Mouse (Mus musculus) natural killer cell, adult 2 months (primary cell): ENCODE results near the gene Disp1.

Source experiments
- DNase-seq, 2 experiments: peaks; one replicate each; pipeline ENCODE4 v3.0.0; 2022; ENCODE audit warnings: low spot score in 2 of 2

Gene Disp1

DNA sequence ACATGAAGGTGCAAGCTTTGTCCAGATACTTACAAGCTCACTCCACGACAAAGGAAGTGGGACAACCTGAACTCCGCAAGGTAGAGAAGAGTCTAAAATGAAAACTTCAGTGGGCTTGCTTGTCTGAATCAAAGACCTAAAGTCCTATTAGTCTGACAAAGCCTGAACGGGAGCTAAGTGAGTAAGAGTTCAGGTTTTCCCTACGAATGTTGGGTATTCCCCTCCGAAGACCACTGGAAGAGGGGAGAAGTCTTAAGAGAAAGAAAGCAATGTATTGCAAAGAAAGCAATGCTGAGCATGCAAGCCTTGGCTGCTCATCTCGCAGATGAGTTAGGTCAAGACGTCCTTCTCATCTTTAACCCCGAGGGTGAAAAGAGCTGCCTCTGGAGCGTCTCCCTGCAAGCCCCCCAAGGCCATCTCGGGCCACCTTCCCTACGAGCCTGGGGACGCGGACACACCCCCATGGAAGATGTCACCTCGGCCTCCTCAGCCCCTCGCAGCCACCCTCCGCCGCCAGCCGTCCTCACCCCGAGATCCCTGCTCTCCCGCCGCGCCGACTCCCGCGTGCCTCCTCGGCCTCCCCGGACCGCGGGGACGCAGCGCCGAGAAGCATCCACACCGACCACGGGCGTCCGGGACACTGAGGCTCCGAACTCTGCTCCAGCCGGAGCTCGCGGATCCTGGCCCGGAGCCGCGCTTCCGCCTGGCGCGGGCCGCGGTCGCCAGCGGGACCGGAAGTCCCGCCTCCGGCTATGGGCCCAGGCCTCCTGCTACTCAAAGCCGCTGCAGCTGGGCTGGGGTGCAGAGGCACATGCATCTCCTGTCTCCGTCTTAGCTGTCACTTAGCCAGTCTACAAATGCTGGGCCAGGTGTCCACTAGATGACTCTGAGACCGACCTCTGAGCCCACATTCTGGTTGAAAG lies at the start of gene Disp1:
Gene Disp1, minus strand, starts transcription at position 727 of the 923 bp plus-strand sequence.
- DNase-seq: peak; percentile 48 to 60

DNA sequence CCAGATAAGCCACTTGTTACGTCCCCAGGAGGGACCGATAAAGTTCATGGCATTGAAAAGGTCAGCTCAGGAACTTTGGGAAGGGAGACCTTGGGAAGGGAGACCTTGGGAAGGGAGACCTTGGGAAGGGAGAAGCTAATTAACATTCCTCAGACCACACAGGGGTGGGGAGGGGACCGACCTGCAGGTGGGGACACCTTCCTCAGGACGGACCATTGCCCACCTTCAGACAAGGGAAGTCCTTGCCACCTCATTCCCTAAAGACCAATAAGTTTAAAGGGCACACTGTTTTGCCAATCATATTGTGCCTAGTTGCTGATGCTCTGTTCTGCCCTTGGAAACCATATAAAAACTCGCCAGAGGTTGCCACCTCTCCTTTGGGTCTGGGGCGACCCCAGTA lies 46.3 kb upstream of the Disp1 start:
- DNase-seq: no peak

DNA sequence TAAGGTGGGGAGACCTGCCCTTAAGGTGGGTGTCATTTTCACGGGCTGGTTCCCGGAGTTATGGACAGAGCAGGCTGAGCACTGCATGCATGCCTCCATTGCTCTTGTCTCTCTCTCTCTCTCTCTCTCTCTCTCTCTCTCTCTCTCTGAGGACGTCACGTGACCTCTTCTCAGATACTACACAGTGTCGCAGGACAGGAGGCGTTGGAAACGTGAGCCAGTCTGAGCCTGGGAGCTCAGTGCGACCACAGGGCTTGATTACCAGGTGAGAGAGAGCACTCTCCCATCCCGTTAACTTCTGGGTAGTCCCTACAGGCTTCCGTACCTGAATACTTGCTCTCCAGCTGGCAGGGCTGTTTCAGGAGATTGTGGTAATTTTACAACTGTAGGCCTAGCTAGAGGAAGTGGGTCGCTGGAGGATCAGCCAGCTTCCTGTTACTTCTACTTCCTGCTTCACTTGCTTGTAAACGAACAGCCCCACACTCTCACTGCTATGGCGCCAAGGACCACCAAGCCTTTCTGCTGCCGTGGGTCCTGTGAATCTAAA lies 44.7 kb upstream of the Disp1 start:
- DNase-seq: peak; percentile 20 to 25

DNA sequence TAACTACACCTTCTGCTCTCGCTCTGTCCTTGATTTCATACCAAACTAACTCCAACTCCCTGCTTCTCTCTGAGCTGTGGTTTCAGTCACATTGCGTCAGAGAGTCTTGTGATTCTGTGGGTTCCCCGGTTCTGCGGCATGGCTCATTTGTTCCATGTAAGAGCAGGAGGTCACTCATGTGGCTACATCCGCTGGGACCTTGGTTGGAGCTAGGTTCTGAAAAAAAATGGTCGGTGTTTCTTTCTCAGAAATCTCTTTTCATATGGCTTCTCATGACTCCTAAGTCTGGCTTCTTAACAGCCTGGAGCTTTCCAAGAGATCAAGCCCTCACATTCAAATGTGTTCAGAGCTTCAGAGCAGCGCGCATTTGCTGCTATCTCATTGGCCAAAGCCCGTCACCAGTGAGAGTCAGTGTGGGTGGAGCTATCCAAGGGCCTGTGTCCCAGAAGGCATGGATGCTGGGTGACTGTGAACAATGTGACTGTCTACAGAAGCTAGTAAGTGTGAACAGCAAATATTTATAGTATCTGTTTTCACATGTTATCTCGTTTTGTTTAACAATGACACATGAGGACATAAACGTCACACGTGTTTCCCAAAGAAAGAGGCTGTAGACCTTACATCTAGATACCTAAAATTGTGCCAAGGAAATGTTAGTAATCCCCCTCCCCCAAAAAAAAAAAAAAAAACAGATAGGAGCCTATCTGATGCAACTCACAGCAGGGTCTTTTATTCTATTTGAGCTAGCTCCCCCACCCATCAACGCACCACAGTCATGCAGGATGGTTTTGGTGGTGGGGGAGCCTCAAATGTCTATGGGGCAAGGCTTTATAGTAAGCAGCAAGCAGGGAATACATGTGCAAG lies 43.1 kb upstream of the Disp1 start:
- DNase-seq: peak; percentile 12 to 23

DNA sequence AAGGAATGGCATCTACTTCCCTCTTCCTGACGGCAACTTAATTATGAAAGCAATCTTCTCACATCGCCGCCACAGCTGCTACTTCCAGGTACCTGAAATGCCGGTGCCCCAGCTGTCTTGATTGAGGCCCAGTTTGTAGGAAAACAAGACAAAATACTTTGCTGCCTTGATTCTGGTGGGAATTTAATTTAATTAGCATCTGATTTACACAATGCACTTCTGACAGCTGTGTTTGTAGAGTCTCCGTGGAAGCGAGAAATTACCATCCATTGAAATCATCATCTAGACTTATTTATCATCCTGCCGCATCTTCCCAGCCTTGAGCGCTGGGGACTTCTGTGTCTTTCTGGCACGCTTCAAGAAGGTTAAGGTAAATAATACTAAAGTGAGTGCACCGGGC lies 31.3 kb upstream of the Disp1 start:
- DNase-seq: no peak

DNA sequence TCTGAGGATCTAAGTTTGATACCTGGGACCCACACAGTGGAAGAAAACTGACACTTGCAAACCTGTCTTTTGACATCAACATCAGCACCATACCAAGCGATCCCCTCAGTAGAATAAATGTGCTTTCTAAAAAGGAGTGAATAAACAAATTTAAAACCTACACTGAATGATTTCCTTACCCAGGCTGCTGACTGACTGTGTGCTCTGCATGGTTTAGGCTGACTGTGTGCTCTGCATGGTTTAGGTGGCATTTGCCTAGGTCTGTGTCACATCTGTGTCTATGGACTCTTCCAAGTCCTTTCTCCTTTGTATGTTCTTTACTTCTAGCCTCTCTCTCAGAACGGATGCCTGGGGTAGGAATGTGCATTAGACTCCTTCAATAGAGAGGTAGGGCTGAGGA lies 30.5 kb upstream of the Disp1 start:
- DNase-seq: no peak

DNA sequence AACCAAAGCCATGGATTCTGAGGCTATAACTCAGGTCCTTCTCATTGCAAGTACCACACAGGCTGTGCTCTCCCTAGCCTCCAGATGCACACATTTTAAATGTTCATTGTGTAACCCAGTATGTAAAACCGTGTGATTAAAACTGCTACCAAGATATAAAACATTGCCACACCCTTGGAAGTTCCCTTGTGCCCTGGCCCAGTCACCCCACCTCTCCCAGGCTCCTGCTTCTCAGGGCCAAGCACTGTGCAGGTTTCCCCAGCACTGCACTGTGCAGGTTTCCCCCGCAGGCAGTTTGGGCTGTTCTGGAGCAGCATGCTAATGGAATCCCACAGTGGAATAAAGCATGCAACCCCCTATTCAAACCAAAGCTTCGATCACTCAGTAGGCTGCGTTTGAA lies 29.3 kb upstream of the Disp1 start:
- DNase-seq: no peak

DNA sequence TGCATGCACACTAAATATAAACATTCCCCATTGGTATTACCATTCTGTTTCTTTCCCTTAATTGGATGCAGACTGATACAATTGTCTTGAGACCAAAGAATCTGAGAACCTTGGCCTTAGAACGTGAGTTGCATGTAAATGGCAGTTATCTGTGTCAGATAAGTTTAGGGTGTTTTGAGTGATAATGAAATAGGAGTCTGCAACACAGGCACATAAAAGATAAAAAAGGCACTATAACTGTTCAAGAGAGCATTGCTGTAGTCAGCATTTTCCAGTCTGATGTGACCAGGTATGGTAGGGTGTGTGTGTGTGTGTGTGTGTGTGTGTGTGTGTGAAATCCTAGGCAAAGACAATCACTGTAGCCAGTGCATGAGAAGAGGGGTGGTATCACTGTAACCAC lies 26.8 kb upstream of the Disp1 start:
- no peak for DNase-seq

DNA sequence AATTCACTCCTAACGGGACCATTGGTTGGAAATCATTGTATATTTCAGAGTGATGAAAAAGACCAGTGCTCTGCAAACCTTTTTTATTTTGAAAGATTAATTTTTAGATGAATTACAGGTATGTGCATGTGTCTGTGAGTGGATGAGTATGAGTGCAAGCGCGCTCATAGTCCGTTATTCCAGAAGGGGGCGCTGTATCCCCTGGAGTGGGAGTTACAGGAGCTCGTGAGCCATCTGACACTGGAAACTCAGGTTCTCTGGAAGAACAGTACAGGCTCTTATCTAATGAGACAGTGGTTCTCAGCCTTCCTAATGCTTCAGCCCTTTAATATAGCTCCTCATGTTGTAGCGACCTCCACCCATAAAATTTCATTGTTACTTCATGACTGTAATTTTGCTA lies 22.0 kb upstream of the Disp1 start:
- no peak for DNase-seq

DNA sequence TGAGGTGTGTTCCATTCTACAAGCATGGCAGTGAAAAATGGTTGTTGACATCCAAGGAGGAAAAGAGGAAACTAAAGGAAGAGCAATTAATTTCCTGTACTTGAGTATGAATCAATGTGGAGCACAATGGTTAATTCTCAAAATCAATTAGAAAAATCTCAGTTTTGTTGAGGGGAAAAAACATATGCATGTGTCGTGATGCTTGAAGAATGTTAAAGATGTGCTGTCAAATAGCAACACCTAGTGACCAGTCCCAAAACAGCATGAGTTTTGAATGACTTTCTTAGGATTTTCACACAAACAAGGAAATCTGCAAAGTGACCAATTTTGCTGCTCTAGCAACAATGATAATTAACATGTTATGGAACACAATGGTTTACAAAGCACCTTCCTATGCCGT lies 16.6 kb upstream of the Disp1 start:
- peak in 1 of 2 experiments; percentile 6 for DNase-seq

DNA sequence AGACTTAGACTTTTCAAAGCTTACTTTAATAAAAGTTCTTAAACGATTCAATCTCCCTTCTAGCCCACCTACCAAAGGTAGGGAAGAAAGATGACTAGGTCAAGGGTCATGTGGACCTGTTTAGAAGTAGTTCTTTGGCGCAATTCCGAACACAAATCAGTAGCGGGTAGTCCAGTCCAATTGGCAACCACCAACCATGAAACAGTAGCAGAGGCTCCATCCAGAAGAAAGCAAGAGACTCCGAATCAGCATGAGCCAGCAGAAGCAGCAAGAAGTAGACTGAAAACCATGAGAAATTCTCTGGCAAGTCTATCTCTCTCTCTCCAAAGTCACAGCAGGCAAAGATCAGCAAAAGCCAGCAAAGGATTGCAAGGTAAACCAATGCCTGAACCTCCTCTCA lies 15.1 kb upstream of the Disp1 start:
- DNase-seq: no peak

DNA sequence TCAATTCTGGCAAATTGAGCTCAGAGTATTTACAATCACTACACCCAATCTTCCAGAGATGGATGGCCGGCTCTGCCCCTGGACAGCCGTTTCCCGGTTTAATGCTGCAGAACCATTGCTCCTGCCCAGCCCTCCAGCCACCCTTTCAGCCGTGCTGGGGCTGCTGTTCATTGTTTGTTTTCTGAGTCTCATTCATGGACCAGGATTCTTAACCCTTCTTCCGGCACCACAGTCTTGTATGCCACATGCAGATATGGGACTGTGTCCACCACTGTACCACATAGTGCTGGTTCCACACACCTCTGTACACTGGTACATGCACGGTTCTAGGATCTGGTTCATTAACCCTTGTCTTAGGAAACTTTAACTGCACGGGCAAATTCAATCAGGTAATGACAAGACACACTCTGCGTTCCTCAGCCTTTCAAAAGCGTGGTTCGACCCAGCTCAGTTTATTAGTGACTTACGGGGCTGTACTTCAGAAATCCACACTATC lies 12.4 kb upstream of the Disp1 start:
- no peak for DNase-seq

DNA sequence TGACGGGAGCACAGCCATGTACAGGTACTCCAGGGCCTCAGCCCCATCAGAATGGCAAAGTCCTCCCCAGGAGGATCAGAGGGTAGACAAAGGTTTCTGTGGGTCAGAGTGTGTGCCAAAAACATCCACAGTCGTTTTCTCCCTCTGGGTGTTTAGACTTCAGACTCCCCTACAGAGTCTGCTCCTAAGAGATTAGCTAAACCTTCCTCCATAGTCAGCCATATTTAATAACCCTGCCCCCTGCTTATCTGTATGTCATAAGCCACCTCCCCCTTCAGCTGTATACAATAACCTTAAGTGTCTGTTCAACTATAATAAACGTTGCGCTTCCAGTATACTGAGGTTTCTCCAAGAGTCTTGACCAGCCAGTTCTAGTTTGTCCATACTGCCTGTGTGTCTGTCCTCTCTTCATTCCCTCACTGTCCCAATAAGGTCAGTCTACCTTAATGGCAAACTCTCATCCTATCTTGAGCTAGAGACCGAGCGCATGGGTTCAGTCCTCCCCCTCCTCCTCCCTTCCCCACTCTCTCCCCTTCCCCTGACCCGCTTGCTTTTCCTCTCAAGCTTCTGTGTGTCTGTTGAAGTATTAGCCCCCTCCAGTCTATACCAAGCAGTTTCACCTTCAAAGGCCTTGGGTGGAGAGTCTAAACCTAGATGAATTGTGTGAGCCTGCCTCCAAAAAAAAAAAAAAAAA lies 11.8 kb upstream of the Disp1 start:
- DNase-seq: no peak

DNA sequence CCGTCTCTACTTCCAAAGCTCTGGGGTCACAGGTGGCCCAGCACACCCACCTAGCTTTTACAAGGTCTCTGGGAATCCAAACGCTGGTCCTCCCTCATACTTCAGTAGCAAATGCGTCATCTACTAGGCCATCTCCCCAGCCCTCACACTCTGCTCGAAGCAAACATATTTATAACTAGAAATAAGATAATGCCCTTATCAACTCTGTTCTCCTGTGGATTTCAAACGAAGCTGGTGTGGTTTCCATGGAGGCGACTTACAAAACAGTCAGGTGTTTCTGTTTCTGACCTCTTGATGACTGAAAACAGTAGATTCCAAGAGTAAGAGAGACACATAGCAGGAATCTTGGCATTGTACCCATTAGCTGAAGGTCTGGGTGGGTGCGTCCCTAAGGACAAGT lies 6.1 kb upstream of the Disp1 start:
- DNase-seq: no peak

DNA sequence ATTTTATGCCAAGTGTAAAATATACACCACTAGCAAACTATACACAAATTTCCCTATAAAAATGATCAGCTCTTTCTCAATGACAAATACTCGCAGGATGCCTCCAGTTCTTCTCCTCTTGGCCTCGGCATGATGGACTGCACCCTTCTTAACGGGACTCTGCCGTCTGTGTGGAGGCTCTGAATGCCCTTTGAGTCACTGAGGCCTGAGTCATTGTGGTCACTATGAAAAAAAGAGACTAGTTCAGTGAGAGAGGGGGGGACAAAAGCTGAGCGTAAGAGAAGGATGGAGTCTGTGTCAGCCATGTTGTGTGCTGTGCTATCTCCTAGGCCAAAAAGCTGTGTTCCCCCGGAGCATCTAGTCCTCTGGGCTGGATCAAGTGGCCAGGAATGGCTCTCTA lies 2.3 kb downstream of the Disp1 start:
- no peak for DNase-seq

DNA sequence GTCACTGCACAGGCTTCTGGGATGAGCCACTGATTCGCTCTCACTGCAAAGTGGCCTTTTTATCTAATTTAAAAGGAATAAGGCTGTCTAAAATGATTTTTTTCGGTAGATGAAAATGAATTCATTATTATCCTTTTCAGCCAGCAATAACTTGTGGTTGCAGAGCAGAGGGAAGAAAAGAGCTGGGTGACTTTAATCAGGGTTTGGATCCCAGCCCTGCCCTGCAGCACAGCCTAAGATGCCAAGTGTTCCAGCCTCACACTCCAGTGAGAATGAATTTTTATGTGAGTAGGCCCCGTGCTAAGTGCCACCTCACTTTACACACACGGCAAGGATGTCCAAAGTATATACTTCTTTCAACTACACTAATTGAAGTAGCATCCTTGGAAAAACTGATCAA lies 4.6 kb downstream of the Disp1 start:
- DNase-seq: no peak

DNA sequence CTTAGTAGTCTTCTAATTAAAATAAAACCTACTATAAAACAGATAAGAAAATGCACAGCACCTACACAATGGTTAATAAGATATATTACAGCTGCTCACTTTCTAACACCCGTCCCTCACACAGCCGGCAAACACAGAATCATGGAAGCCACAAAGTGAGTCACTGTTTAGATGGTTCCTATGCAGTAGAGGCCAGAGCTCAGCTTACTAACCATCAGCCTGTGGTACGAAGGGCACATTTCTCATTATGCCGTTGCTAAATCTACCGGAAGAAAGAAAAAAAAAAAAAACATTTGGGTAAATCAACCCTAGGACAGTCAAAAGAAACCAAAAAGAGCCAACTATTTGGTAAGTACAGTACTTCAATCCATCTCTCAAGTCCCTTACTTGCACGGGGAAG lies 5.6 kb downstream of the Disp1 start:
- no peak for DNase-seq

DNA sequence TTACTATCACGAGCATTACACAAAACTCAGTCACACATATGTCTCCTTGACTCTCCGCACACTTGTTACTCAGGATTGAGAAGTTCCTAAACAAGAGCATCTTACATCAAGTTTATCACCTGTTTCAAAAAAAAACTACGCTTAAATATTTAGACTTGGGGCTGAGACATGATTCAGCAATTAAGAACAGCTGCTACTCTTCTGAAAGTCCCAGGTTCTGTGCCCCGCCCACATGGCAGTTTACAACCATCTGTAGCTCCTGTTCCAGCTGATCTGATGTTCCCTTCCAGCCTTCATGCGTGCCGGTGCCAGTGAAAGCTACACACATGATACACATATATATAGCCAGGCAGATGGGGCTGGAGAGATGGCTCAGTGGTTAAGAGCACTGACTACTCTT lies 7.5 kb downstream of the Disp1 start:
- DNase-seq: no peak

DNA sequence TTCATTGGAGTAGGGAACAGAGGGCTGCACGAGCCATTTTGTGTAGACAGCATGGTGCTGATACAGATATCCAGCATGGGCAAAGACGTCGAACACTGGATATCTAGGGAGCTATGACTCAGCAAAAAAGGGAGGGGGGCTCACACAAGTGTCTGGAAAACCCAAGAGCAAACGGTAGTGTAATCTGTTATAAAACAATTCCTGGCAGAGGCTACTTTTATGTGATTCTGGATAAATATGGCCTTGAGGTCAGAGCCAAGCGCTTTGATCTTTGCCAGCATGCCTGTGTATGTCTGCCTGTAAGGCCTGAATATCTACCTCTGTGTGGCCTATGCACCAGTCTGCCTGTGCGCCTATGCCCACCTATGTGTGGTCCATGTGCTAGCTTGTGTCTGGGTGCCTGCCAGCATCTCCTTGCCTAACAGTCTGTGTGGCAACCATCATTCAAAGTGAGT lies 8.5 kb downstream of the Disp1 start:
- DNase-seq: no peak

DNA sequence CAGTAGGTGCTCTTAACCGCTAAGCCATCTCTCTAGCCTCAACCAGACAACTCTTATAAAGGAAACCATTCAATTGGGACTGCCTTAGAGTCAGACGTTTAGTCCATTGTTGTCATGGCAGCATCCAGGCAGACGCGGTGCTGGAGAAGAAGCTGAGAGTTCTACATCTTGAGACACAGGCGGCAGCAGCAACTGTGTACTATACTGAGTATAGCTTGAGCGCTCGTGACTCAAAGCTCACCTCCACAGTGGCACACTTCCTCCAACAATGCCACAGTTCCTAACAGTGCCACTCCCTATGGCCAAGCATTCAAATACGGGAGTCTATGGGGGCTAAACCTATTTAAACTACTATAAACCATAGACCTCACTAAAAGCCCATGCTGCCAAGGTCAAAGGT lies 11.2 kb downstream of the Disp1 start:
- DNase-seq: no peak

DNA sequence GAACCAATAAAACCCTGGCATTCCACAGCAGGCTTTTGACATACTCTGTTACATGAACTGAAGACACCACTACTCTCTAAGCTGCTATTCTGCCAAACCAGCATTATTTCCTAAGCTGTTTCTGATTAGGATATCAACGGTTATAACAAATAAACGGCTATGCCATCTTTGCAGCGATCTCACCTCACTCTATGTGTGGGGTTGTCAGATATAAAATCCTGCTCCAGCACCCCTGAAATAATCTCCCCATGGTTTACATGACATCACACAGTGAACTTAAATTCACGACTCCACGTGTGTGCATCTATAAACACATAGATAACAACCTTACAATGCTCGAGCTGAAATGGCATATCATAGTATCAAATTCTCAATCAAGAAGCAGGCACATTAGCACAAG lies 13.7 kb downstream of the Disp1 start:
- no peak for DNase-seq

DNA sequence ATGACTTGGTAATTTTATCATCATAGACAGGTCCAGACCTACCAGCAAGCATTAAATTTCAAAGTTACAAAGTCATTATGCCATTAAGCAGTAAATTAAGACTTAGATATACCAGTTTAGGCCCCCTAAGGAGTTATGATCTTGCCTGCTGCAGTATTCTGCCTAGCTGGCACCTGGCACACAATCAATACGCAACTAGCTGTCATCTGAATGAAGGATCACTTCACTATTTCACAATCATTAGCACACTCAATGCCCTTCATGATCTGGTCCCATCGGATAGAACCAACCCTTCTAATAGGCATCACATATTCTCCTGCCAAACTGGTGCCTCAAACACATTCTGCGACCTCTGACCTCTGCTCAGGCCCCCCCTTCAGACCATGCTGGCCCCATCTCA lies 14.2 kb downstream of the Disp1 start:
- no peak for DNase-seq
